Mouse (Mus musculus): ENCODE measurements at regions not wholly inside any gene's neighbourhood (a gene's known extent, or its start where the extent isn't known, plus 50 kb on each side); places are given as distances from the start of the nearest gene placed in this dataset.

GRCm38 (mm10) chr3:137752447-137753256, 81.3 kb downstream of the Gm21962 start:
- peak; percentile 93 for TF ChIP-seq CTCF (IDR thresholded peaks at IDR 0.05)
- Histone ChIP-seq H3K4me3 (ENCODE audit: low read depth, low read length) (peak overlapping the region; percentile 32), H3K9me3 (ENCODE audit: low read length) (no peaks in the 10 kb centered on the region), H3K27me3 (ENCODE audit: insufficient read depth, low read length) (no peaks in the 10 kb centered on the region), H3K27ac (ENCODE audit: low read depth, low read length) (peak overlapping the region; percentile 39), H3K4me1 (ENCODE audit: insufficient read depth, low read length) (no peaks in the 10 kb centered on the region), H3K9ac (replicated peaks; ENCODE audit: low read length, poor library complexity, severe bottlenecking) (peak overlapping the region; percentile 50), H3K4me2 (ENCODE audit: low read depth, low read length, poor library complexity, severe bottlenecking) (peak overlapping the region; percentile 54), H3K36me3 (ENCODE audit: insufficient read depth, low read length) (no peaks in the 10 kb centered on the region)
- whole genome bisulfite sequencing = 13% methylated on average over 25 of the region's 25 CpGs
- peak; percentile 91 for DNase-seq (ENCODE audit: low spot score)
- peak; percentile 85 for ATAC-seq (ENCODE audit: low FRiP score)

DNA sequence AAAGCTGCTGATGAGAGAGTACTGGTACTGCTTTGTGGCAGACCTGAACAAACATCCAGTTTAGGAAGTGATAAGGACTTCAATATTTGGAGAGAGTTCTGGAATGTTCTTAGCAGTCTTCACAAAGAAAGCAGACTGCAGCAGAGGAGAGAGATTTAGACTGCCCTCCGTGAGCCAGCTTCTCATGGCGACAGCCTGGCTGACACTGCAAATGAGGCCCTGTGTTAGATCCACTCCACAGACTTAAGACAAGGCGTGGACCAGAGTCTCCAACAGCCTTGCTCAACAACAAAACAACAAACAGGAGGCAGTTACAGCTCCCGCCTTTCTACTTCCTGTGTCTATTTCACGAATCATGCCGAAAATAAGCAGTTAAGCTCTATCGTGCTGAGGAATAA, 81.9 kb downstream of the Gm21962 start:
- H3K4me3 ChIP-seq (ENCODE audit: low read depth, low read length) = peak overlapping the region; percentile 32; the same call in 1 of the 2 replicates
- H3K9me3 ChIP-seq (ENCODE audit: low read length) = no peaks in the 10 kb centered on the region
- H3K36me3 ChIP-seq (ENCODE audit: insufficient read depth, low read length) = no peaks in the 10 kb centered on the region
- no peaks in the 10 kb centered on the region for H3K4me1 ChIP-seq (ENCODE audit: insufficient read depth, low read length)
- DNase-seq (ENCODE audit: low spot score) = no peak
- H3K9ac ChIP-seq (replicated peaks; ENCODE audit: low read length, poor library complexity, severe bottlenecking) = peak overlapping the region; percentile 50; the same call in 1 of the 2 replicates
- ATAC-seq (ENCODE audit: low FRiP score) = 0 out of 2 replicates have a peak, but pooled peaks have one; percentile 11
- no peaks in the 10 kb centered on the region for H3K27me3 ChIP-seq (ENCODE audit: insufficient read depth, low read length)
- H3K4me2 ChIP-seq (ENCODE audit: low read depth, low read length, poor library complexity, severe bottlenecking) = peak overlapping the region; percentile 35
- no peak for TF ChIP-seq CTCF (IDR thresholded peaks at IDR 0.05)
- H3K27ac ChIP-seq (ENCODE audit: low read depth, low read length) = peak overlapping the region; percentile 39; the same call in 1 of the 2 replicates
- WGBS = 32% methylated on average over 7 of the region's 7 CpGs

- H3K36me3 ChIP-seq (ENCODE audit: insufficient read depth, low read length) = no peaks in the 10 kb centered on the region
- ATAC-seq (ENCODE audit: low FRiP score) = no peak
- no peaks in the 10 kb centered on the region for H3K4me1 ChIP-seq (ENCODE audit: insufficient read depth, low read length)
- no peak overlapping the region for H3K4me2 ChIP-seq (ENCODE audit: low read depth, low read length, poor library complexity, severe bottlenecking)
- DNase-seq (ENCODE audit: low spot score) = no peak
- TF ChIP-seq CTCF (IDR thresholded peaks at IDR 0.05) = no peak
- H3K27me3 ChIP-seq (ENCODE audit: insufficient read depth, low read length) = no peaks in the 10 kb centered on the region
- no peaks in the 10 kb centered on the region for H3K9me3 ChIP-seq (ENCODE audit: low read length)
- 89% methylated on average over 5 of the region's 5 CpGs for WGBS
- no peak overlapping the region for H3K4me3 ChIP-seq (ENCODE audit: low read depth, low read length)
- no peak overlapping the region for H3K27ac ChIP-seq (ENCODE audit: low read depth, low read length)
- H3K9ac ChIP-seq (replicated peaks; ENCODE audit: low read length, poor library complexity, severe bottlenecking) = no peak overlapping the region
Observed at GRCm38 (mm10) chr3:137755391-137755790, 84.1 kb downstream of the Gm21962 start.

- no peaks in the 10 kb centered on the region for H3K4me1 ChIP-seq (ENCODE audit: insufficient read depth, low read length)
- H3K4me3 ChIP-seq (ENCODE audit: low read depth, low read length) = no peak overlapping the region
- H3K4me2 ChIP-seq (ENCODE audit: low read depth, low read length, poor library complexity, severe bottlenecking) = peak overlapping the region; percentile 30
- H3K9me3 ChIP-seq (ENCODE audit: low read length) = no peaks in the 10 kb centered on the region
- WGBS = 57% methylated on average over 14 of the region's 14 CpGs
- H3K27me3 ChIP-seq (ENCODE audit: insufficient read depth, low read length) = no peaks in the 10 kb centered on the region
- no peak for TF ChIP-seq CTCF (IDR thresholded peaks at IDR 0.05)
- no peak for DNase-seq (ENCODE audit: low spot score)
- no peak overlapping the region; the same call in 1 of the 2 replicates for H3K27ac ChIP-seq (ENCODE audit: low read depth, low read length)
- no peaks in the 10 kb centered on the region for H3K36me3 ChIP-seq (ENCODE audit: insufficient read depth, low read length)
- ATAC-seq (ENCODE audit: low FRiP score) = no peak
- no peak overlapping the region for H3K9ac ChIP-seq (replicated peaks; ENCODE audit: low read length, poor library complexity, severe bottlenecking)
Observed at GRCm38 (mm10) chr3:137762213-137762884, 91.0 kb downstream of the Gm21962 start.

- WGBS = 93% methylated on average over 5 of the region's 5 CpGs
- Histone ChIP-seq H3K4me2 (ENCODE audit: low read depth, low read length, poor library complexity, severe bottlenecking) (no peak overlapping the region), H3K27ac (ENCODE audit: low read depth, low read length) (no peak overlapping the region), H3K4me1 (ENCODE audit: insufficient read depth, low read length) (no peaks in the 10 kb centered on the region), H3K9ac (replicated peaks; ENCODE audit: low read length, poor library complexity, severe bottlenecking) (no peak overlapping the region), H3K36me3 (ENCODE audit: insufficient read depth, low read length) (no peaks in the 10 kb centered on the region), H3K4me3 (ENCODE audit: low read depth, low read length) (no peak overlapping the region), H3K27me3 (ENCODE audit: insufficient read depth, low read length) (no peaks in the 10 kb centered on the region), H3K9me3 (ENCODE audit: low read length) (no peaks in the 10 kb centered on the region)
- no peak for TF ChIP-seq CTCF (IDR thresholded peaks at IDR 0.05)
- ATAC-seq (ENCODE audit: low FRiP score) (no peak), DNase-seq (ENCODE audit: low spot score) (no peak)
Observed at GRCm38 (mm10) chr3:137763406-137763805, 92.1 kb downstream of the Gm21962 start.

DNA sequence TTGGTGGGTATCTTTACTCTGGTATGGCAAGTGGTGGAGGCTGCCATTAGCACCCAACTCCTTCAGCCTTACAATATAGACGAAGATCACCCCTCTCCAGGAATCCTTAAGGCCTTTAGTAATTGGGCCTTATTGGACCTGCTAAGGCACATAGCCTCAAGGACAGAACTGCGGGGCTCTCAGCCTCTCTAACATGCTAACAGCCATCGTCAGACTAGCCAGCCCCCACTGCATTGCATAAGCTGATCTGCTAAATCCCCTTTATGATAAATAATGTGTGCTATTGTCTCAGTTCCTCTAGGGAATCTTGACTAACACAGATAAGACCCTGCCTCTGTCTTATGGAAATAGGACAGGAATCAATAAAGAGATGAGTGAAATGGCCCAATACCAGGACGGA, 95.7 kb upstream of the H2afz start:
- ATAC-seq (ENCODE audit: low FRiP score) (no peak), DNase-seq (ENCODE audit: low spot score) (no peak)
- Histone ChIP-seq H3K36me3 (ENCODE audit: insufficient read depth, low read length) (no peaks in the 10 kb centered on the region), H3K9me3 (ENCODE audit: low read length) (no peaks in the 10 kb centered on the region), H3K4me3 (ENCODE audit: low read depth, low read length) (no peak overlapping the region), H3K27me3 (ENCODE audit: insufficient read depth, low read length) (no peaks in the 10 kb centered on the region), H3K27ac (ENCODE audit: low read depth, low read length) (no peak overlapping the region), H3K9ac (replicated peaks; ENCODE audit: low read length, poor library complexity, severe bottlenecking) (no peak overlapping the region), H3K4me1 (ENCODE audit: insufficient read depth, low read length) (no peaks in the 10 kb centered on the region), H3K4me2 (ENCODE audit: low read depth, low read length, poor library complexity, severe bottlenecking) (no peak overlapping the region)
- no peak for TF ChIP-seq CTCF (IDR thresholded peaks at IDR 0.05)
- 49% methylated on average over 4 of the region's 4 CpGs for WGBS

Measured in midbrain, postnatal 0 days (tissue).